Mouse (Mus musculus): ENCODE measurements around the gene Dzip1. TPM values are rescaled to one million over a fixed set of nuclear protein-coding genes. Genes with fewer than 3 reads are reported as not detected.

Gene Dzip1
- polyA plus RNA-seq, 1 experiment from 2014 or later = 2.8 TPM

DNA sequence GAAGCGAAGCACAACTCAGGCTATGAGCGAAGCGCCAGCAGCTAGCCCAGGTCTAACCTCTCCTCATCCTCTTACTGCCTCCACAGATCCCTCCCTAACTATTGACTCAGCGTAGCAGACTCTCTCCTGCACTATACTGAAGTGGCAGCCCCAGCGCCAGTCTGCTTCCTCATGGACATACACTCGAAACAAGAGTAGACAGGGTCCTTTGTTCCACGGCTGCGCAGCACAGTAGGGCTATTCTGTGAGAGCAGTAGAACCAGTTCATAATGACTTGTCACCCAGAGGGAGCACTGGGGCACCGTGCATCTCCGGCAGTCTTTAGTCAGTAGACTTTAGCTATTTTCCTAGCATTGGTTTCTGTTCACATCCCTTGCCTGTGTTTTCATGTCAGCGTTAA lies 89.1 kb downstream of the Dzip1 start:
- H3K27me3 ChIP-seq (ENCODE audit: control insufficient read depth, insufficient read depth, low read length) = no peaks in the 10 kb centered on the region
- TF ChIP-seq EP300 (optimal IDR thresholded peaks at IDR 0.05) = no peak
- no peak for TF ChIP-seq CTCF (IDR thresholded peaks at IDR 0.05; ENCODE audit: low read depth)
- no peak overlapping the region for H3K9ac ChIP-seq (ENCODE audit: low read length)
- H3K9me3 ChIP-seq (ENCODE audit: control insufficient read depth, low read length) = no peaks in the 10 kb centered on the region
- no peak overlapping the region for H3K4me2 ChIP-seq (replicated peaks; ENCODE audit: low read depth)
- no peak overlapping the region for H3K4me3 ChIP-seq (ENCODE audit: low read depth, low read length)
- no peaks in the 10 kb centered on the region for H3K36me3 ChIP-seq (ENCODE audit: control insufficient read depth, insufficient read depth, low read length)
- DNase-seq (ENCODE audit: low spot score) (no peak), ATAC-seq (ENCODE audit: low FRiP score, low TSS enrichment) (no peak)
- whole genome bisulfite sequencing = 83% methylated on average over 11 of the region's 11 CpGs
- H3K27ac ChIP-seq (replicated peaks) = no peak overlapping the region
- no peaks in the 10 kb centered on the region for H3K4me1 ChIP-seq (replicated peaks; ENCODE audit: control insufficient read depth, insufficient read depth)

DNA sequence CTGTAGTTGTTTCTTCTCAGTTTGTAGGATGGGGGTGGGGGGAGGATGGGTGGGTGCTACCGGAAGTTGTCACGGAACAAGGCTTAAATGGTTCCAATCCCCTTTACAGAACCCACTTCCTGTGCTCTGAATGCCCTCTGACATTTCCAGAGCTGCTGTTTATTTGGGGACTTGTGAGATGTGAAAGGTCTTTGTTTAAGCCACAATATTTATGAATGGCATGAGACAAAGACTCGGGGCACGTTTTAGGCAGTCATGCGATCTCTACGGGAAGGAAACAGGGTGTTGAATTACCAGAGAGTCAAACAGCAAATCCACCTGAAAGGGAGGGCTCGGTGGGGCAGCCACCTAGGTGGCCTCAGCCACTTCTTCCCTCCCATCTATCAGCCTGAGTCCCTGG lies 90.9 kb downstream of the Dzip1 start:
- 11% methylated on average over 7 of the region's 7 CpGs for WGBS
- H3K9ac ChIP-seq (ENCODE audit: low read length) = no peak overlapping the region
- no peak overlapping the region for H3K4me2 ChIP-seq (replicated peaks; ENCODE audit: low read depth)
- H3K36me3 ChIP-seq (ENCODE audit: control insufficient read depth, insufficient read depth, low read length) = no peaks in the 10 kb centered on the region
- no peaks in the 10 kb centered on the region for H3K4me1 ChIP-seq (replicated peaks; ENCODE audit: control insufficient read depth, insufficient read depth)
- no peaks in the 10 kb centered on the region for H3K9me3 ChIP-seq (ENCODE audit: control insufficient read depth, low read length)
- no peak for ATAC-seq (ENCODE audit: low FRiP score, low TSS enrichment)
- DNase-seq (ENCODE audit: low spot score) = no peak
- no peaks in the 10 kb centered on the region for H3K27me3 ChIP-seq (ENCODE audit: control insufficient read depth, insufficient read depth, low read length)
- TF ChIP-seq CTCF (IDR thresholded peaks at IDR 0.05; ENCODE audit: low read depth) = no peak
- TF ChIP-seq EP300 (optimal IDR thresholded peaks at IDR 0.05) = no peak
- no peak overlapping the region for H3K27ac ChIP-seq (replicated peaks)
- H3K4me3 ChIP-seq (ENCODE audit: low read depth, low read length) = no peak overlapping the region

DNA sequence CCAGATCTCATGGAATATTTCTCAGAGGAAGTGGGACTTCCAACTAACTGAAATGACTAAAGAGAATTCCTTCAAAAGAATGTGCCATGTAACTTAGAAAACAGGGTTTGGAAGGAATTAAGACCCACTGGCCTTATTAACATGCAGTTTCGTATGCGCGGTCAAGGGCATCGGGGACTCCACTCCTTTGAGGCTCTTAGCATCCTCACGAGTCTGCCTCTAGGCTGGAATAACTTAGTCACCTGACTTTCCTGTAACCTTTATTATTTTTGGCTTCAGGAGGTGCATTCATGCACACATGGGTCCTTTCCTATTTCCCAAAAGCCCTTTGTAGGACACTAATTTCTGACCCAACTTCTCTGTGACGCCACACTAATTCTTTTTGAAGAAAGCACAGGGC lies 92.0 kb downstream of the Dzip1 start:
- WGBS = 90% methylated on average over 6 of the region's 6 CpGs
- no peak overlapping the region for H3K4me3 ChIP-seq (ENCODE audit: low read depth, low read length)
- H3K27ac ChIP-seq (replicated peaks) = no peak overlapping the region

DNA sequence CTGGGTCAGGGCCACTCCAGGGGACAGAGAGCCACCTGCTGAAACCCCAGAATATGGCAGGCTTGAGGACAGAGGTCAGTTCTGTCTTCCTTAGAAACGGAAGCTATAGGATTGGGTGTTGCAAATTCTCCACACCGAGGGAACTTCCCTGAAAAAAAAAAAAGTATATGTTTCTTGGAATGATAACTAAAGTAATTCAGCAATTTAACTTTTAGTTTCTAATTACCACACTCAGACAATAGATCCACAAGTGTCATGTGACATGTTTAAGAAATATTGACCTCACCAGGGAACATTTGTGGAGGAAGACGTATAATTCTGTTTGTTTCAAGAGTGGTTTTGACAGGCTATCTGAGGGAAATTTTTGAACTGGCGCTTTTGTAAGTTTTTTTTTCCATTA lies 93.7 kb downstream of the Dzip1 start:
- 51% methylated on average over 4 of the region's 4 CpGs for WGBS
- Histone ChIP-seq H3K27me3 (ENCODE audit: control insufficient read depth, insufficient read depth, low read length) (no peaks in the 10 kb centered on the region), H3K27ac (replicated peaks) (no peak overlapping the region)

More for the DNA sequence above, 92.0 kb downstream of the Dzip1 start:
- Histone ChIP-seq H3K4me1 (replicated peaks; ENCODE audit: control insufficient read depth, insufficient read depth) (no peaks in the 10 kb centered on the region), H3K4me2 (replicated peaks; ENCODE audit: low read depth) (no peak overlapping the region), H3K27me3 (ENCODE audit: control insufficient read depth, insufficient read depth, low read length) (no peaks in the 10 kb centered on the region), H3K9me3 (ENCODE audit: control insufficient read depth, low read length) (no peaks in the 10 kb centered on the region), H3K9ac (ENCODE audit: low read length) (no peak overlapping the region), H3K36me3 (ENCODE audit: control insufficient read depth, insufficient read depth, low read length) (no peaks in the 10 kb centered on the region)
- no peak for DNase-seq (ENCODE audit: low spot score)
- ATAC-seq (ENCODE audit: low FRiP score, low TSS enrichment) = no peak
- TF ChIP-seq EP300 (optimal IDR thresholded peaks at IDR 0.05) = no peak

DNA sequence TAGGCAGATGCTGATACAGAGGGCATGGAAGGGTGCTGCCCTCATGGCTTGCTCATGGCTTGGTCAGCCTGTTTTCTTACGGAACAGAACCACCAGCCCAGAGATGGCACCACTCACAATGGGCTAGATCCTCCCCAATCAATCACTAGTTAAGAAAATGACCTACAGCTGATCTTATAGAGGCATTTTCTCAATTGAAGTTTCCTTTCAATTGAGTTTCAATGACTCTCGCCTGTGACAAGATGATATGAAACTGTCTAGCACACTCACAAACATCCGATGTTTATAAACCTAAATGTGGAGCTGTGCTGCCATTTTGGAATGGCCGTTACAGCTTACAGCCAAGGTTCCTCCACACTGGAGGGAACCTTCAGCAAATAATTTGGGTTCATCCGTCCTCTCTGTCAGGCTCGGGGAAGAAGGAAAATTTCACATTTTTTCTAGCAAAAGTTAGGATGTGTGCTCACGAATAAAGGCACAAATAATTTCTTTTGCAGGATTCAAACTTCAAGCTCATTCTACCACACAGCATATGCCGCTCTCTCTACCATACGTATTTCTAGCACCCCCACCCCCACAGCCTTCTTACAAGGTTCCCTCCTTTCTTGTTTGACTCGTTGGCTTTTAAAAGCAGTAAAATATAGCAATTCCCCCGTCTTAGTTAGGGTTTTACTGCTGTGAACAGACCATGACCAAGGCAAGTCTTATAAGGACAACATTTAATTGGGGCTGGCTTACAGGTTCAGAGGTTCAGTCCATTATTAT lies 95.7 kb downstream of the Dzip1 start:
- Histone ChIP-seq H3K27me3 (ENCODE audit: control insufficient read depth, insufficient read depth, low read length) (no peaks in the 10 kb centered on the region), H3K9ac (ENCODE audit: low read length) (no peak overlapping the region), H3K27ac (replicated peaks) (no peak overlapping the region), H3K4me1 (replicated peaks; ENCODE audit: control insufficient read depth, insufficient read depth) (peaks cover 2% of the 10 kb centered on the region; the same call in 1 of the 2 replicates), H3K4me2 (replicated peaks; ENCODE audit: low read depth) (no peak overlapping the region), H3K36me3 (ENCODE audit: control insufficient read depth, insufficient read depth, low read length) (no peaks in the 10 kb centered on the region), H3K9me3 (ENCODE audit: control insufficient read depth, low read length) (no peaks in the 10 kb centered on the region), H3K4me3 (ENCODE audit: low read depth, low read length) (no peak overlapping the region)
- DNase-seq (ENCODE audit: low spot score) (no peak), ATAC-seq (ENCODE audit: low FRiP score, low TSS enrichment) (no peak)
- 91% methylated on average over 11 of the region's 11 CpGs for WGBS
- TF ChIP-seq CTCF (IDR thresholded peaks at IDR 0.05; ENCODE audit: low read depth) (no peak), EP300 (optimal IDR thresholded peaks at IDR 0.05) (no peak)

More for the DNA sequence above, 93.7 kb downstream of the Dzip1 start:
- H3K9me3 ChIP-seq (ENCODE audit: control insufficient read depth, low read length) = no peaks in the 10 kb centered on the region
- H3K4me2 ChIP-seq (replicated peaks; ENCODE audit: low read depth) = no peak overlapping the region
- H3K4me1 ChIP-seq (replicated peaks; ENCODE audit: control insufficient read depth, insufficient read depth) = peaks cover 2% of the 10 kb centered on the region; the same call in 1 of the 2 replicates
- no peak for DNase-seq (ENCODE audit: low spot score)
- no peak overlapping the region for H3K9ac ChIP-seq (ENCODE audit: low read length)
- TF ChIP-seq EP300 (optimal IDR thresholded peaks at IDR 0.05) (no peak), CTCF (IDR thresholded peaks at IDR 0.05; ENCODE audit: low read depth) (no peak)
- ATAC-seq (ENCODE audit: low FRiP score, low TSS enrichment) = no peak
- H3K4me3 ChIP-seq (ENCODE audit: low read depth, low read length) = no peak overlapping the region
- no peaks in the 10 kb centered on the region for H3K36me3 ChIP-seq (ENCODE audit: control insufficient read depth, insufficient read depth, low read length)

DNA sequence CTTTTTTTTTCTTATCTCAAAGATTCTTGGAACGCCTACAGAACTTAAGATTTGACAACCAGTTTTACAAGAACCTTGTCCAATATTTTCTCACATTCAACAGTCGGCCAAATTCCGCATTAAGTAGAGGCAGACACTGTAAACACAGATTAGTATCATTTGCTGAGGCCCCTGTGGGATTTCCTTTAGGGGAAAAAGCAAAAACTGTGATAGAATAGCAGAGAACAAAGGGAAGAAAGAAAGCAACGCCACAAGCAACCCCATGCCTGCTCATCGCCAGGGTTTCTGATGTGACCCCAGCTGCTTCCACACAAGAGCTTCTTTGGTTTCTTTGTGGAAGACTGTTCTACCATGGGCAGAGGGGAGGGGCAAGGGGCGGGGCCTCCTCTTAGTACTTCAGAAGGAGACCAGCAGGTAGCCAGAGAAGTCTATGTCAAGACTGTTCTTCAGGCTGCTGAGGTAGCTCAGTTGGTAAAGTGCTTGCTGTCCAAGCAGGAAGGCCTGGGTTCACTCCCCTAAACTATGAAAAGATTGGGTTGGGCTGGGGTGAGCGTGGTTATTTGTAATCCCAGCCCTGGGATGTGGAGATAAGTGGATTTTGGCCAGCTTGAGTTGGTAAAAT lies 97.9 kb downstream of the Dzip1 start:
- Histone ChIP-seq H3K9me3 (ENCODE audit: control insufficient read depth, low read length) (no peaks in the 10 kb centered on the region), H3K4me2 (replicated peaks; ENCODE audit: low read depth) (no peak overlapping the region), H3K27ac (replicated peaks) (0 out of 2 replicates have a peak overlapping the region, but pooled peaks have one; percentile 18), H3K4me1 (replicated peaks; ENCODE audit: control insufficient read depth, insufficient read depth) (peaks cover 2% of the 10 kb centered on the region; the same call in 1 of the 2 replicates), H3K36me3 (ENCODE audit: control insufficient read depth, insufficient read depth, low read length) (no peaks in the 10 kb centered on the region), H3K27me3 (ENCODE audit: control insufficient read depth, insufficient read depth, low read length) (no peaks in the 10 kb centered on the region), H3K9ac (ENCODE audit: low read length) (no peak overlapping the region), H3K4me3 (ENCODE audit: low read depth, low read length) (no peak overlapping the region)
- DNase-seq (ENCODE audit: low spot score) = peak; percentile 71
- peak; percentile 37; the same call in 1 of the 2 replicates for ATAC-seq (ENCODE audit: low FRiP score, low TSS enrichment)
- WGBS = 21% methylated on average over 7 of the region's 7 CpGs
- TF ChIP-seq EP300 (optimal IDR thresholded peaks at IDR 0.05) (no peak), CTCF (IDR thresholded peaks at IDR 0.05; ENCODE audit: low read depth) (no peak)

Measured in stomach, postnatal 0 days (tissue).